ENCODE assay signal across 20 mouse cellular contexts in the genomic region with DNA sequence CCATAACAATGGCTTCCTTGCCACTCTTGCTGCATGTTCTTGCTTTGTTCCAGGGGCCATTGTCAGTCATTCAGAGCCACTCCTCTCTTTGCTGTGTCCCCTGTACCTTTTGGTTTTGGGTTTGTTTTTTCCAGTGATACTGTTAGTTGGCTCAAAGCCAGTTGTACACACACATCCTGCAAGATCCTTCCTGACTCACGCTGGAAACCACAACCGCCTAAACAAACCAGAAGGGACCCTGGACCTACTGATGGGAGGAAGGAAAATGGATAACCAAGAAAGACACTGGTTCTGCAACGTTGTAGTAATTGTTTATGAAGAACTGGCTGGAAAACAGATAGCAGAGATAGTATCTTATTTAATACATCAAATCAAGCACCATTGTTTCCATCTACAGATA.
DNase-seq lines count a peak whose midpoint lies in the region; ATAC-seq and TF ChIP-seq lines count a peak whose summit lies in the region.
"Had no signal": no experiment of that assay in that cellular context is flagged by ENCODE, and none has a peak within 500 bp of the region (broad histone marks: within the 10 kb centered on the region; RNA-seq: fewer than 3 reads in every experiment).

No protein-coding gene starts in this region.

- no peaks in the 10 kb centered on the region for H3K79me2 ChIP-seq in CH12.LX (replicated peaks; ENCODE audit: control insufficient read depth, extremely low read depth, insufficient read depth, poor library complexity, severe bottlenecking)

- no peak for TF ChIP-seq EP300 in CH12.LX (IDR thresholded peaks at IDR 0.05; ENCODE audit: low read length)

- TF ChIP-seq POLR2A in CH12.LX (IDR thresholded peaks at IDR 0.05; ENCODE audit: low read depth, low read length): no peak

- H3K9ac ChIP-seq in CH12.LX (ENCODE audit: insufficient read depth, low read depth): 0 out of 2 replicates have a peak overlapping the region, but pooled peaks have one; percentile 4
- H3K9ac ChIP-seq in forebrain, embryonic 16.5 days (replicated peaks; ENCODE audit: low read depth, low read length): no peak overlapping the region
- H3K9ac ChIP-seq: embryonic facial prominence, embryonic 13.5 days; liver, postnatal 0 days had no signal

- TF ChIP-seq RAD21 in CH12.LX (IDR thresholded peaks at IDR 0.05; ENCODE audit: low read depth, low read length): no peak

- no peak for DNase-seq in layer of hippocampus, adult 2 months (ENCODE audit: low spot score in 2 of 2)
- no peak for DNase-seq in layer of hippocampus, adult 9-10 months (ENCODE audit: low spot score)
- DNase-seq in 3134 (ENCODE audit: extremely low read depth, insufficient read length, low spot score): peak; percentile 48
- DNase-seq in CH12.LX (ENCODE audit: extremely low read depth): no peak
- DNase-seq in induced T-regulatory cell, adult 2 months (ENCODE audit: low read depth): peak; percentile 21
- no peak for DNase-seq in heart, adult 9 months (ENCODE audit: low spot score in 2 of 2)
- DNase-seq in gastrocnemius, adult 8-10 months (ENCODE audit: low spot score in 2 of 2): no peak
- DNase-seq: adrenal gland, postnatal 25 days; B cell, adult 2 months; cerebellum, adult 9-10 months; kidney, adult 8-10 months; kidney, postnatal 25 days; liver; liver, postnatal 0 days; right cerebral cortex, postnatal 25 days; thymus, postnatal 36 days had no signal

- in situ Hi-C loops in CH12.LX (cut with MboI; ENCODE audit: low pct_ligation_motif_present, low pct_unique_long_range_greater_than_20kb, low sequenced_read_pairs): no loop called here

- WGBS in forebrain, embryonic 16.5 days: 76% methylated on average over 3 of the region's 3 CpGs

- no peaks in the 10 kb centered on the region for H3K27me3 ChIP-seq in CH12.LX (replicated peaks)
- H3K27me3 ChIP-seq in forebrain, embryonic 16.5 days (replicated peaks; ENCODE audit: control insufficient read depth, insufficient read depth, low read length): no peaks in the 10 kb centered on the region
- H3K27me3 ChIP-seq: embryonic facial prominence, embryonic 13.5 days had no signal

- peak overlapping the region; percentile 73 for H3K27ac ChIP-seq in layer of hippocampus, adult 2 months
- H3K27ac ChIP-seq in CH12.LX (ENCODE audit: insufficient read depth, low read depth): no peak overlapping the region
- no peak overlapping the region for H3K27ac ChIP-seq in forebrain, embryonic 16.5 days (ENCODE audit: low read length)
- H3K27ac ChIP-seq: embryonic facial prominence, embryonic 13.5 days; hindbrain, embryonic 10.5 days had no signal

- H3K4me3 ChIP-seq in layer of hippocampus, adult 2 months: no peak overlapping the region
- peak overlapping the region in 1 of 3 experiments; percentile 49 for H3K4me3 ChIP-seq in CH12.LX (replicated peaks in 1 of 3; ENCODE audit: low read depth in 2 of 3, low read length in 2 of 3, poor library complexity in 1 of 3)
- H3K4me3 ChIP-seq in forebrain, embryonic 16.5 days (replicated peaks; ENCODE audit: low read length): no peak overlapping the region
- H3K4me3 ChIP-seq: embryonic facial prominence, embryonic 13.5 days; hindbrain, embryonic 10.5 days had no signal

- H3K4me1 ChIP-seq in CH12.LX (ENCODE audit: control insufficient read depth in 1 of 2, insufficient read depth in 2 of 2): peaks cover 17 to 39% of the 10 kb centered on the region in 2 experiments
- H3K4me1 ChIP-seq in forebrain, embryonic 16.5 days (replicated peaks; ENCODE audit: control insufficient read depth, insufficient read depth, low read length): no peaks in the 10 kb centered on the region
- H3K4me1 ChIP-seq: embryonic facial prominence, embryonic 13.5 days had no signal

- no peak for TF ChIP-seq CTCF in layer of hippocampus, adult 2 months (conservative IDR thresholded peaks at IDR 0.05)
- TF ChIP-seq CTCF in CH12.LX (conservative IDR thresholded peaks at IDR 0.05 in 1 of 2, IDR thresholded peaks at IDR 0.05 in 1 of 2; ENCODE audit: low read depth in 2 of 2, low read length in 2 of 2): no peak

- H3K4me2 ChIP-seq in CH12.LX (ENCODE audit: insufficient read depth, low read depth, poor library complexity, severe bottlenecking): peak overlapping the region; percentile 16; the same call in 1 of the 2 replicates
- no peak overlapping the region for H3K4me2 ChIP-seq in forebrain, embryonic 16.5 days (ENCODE audit: low read length)
- H3K4me2 ChIP-seq: embryonic facial prominence, embryonic 13.5 days; midbrain, embryonic 11.5 days had no signal

- H3K36me3 ChIP-seq in CH12.LX (replicated peaks in 1 of 2; ENCODE audit: control insufficient read depth in 1 of 2, insufficient read depth in 1 of 2, low read length in 1 of 2): peaks cover 0 to 6% of the 10 kb centered on the region in 2 experiments
- no peaks in the 10 kb centered on the region for H3K36me3 ChIP-seq in forebrain, embryonic 16.5 days (ENCODE audit: control insufficient read depth, insufficient read depth)
- H3K36me3 ChIP-seq: embryonic facial prominence, embryonic 13.5 days; hindbrain, embryonic 10.5 days had no signal

- dilution Hi-C loops in CH12.LX (cut with MboI; ENCODE audit: extremely low pct_ligation_motif_present, extremely low pct_unique_long_range_greater_than_20kb, low sequenced_read_pairs): no loop called here

- H3K9me3 ChIP-seq in CH12.LX (replicated peaks; ENCODE audit: low read length): no peaks in the 10 kb centered on the region
- no peaks in the 10 kb centered on the region for H3K9me3 ChIP-seq in forebrain, embryonic 16.5 days (ENCODE audit: control insufficient read depth, low read length)
- H3K9me3 ChIP-seq: embryonic facial prominence, embryonic 13.5 days had no signal

- no peak for ATAC-seq in forebrain, embryonic 16.5 days
- ATAC-seq: liver, postnatal 0 days had no signal

TF ChIP-seq in CH12.LX, 34 proteins besides CTCF, POLR2A, EP300 and RAD21:
- no peak for TF ChIP-seq UBTF (IDR thresholded peaks at IDR 0.05; ENCODE audit: low read depth, low read length)
- no peak for TF ChIP-seq ELF1 (IDR thresholded peaks at IDR 0.05; ENCODE audit: low read depth, low read length)
- no peak for TF ChIP-seq CHD2 (IDR thresholded peaks at IDR 0.05; ENCODE audit: low read length)
- no peak for TF ChIP-seq USF2 (conservative IDR thresholded peaks at IDR 0.05; ENCODE audit: low read depth, low read length)
- TF ChIP-seq MEF2A (IDR thresholded peaks at IDR 0.05; ENCODE audit: borderline replicate concordance, low read depth, low read length): no peak
- TF ChIP-seq MAZ (IDR thresholded peaks at IDR 0.05; ENCODE audit: low read depth, low read length): no peak
- TF ChIP-seq ZC3H11A (IDR thresholded peaks at IDR 0.05; ENCODE audit: low read depth, low read length): no peak
- TF ChIP-seq NRF1 (IDR thresholded peaks at IDR 0.05; ENCODE audit: low read depth, low read length): no peak
- TF ChIP-seq ZMIZ1 (IDR thresholded peaks at IDR 0.05; ENCODE audit: low read depth, low read length): no peak
- no peak for TF ChIP-seq ZNF384 (IDR thresholded peaks at IDR 0.05; ENCODE audit: low read depth, low read length)
- no peak for TF ChIP-seq TBP (conservative IDR thresholded peaks at IDR 0.05; ENCODE audit: low read depth, low read length)
- TF ChIP-seq ETS1 (conservative IDR thresholded peaks at IDR 0.05; ENCODE audit: low read depth, low read length): no peak
- no peak for TF ChIP-seq JUND (conservative IDR thresholded peaks at IDR 0.05; ENCODE audit: low read depth, low read length)

Comparison
In these comparisons a context has a peak if more than half of its experiments do, and no peak if none do; other contexts are left out.
1. DNase-seq: peak in 3134 (single experiment) and induced T-regulatory cell, adult 2 months (single experiment); none in layer of hippocampus, adult 2 months (0 of 2), layer of hippocampus, adult 9-10 months (single experiment), CH12.LX (single experiment), heart, adult 9 months (0 of 2) and gastrocnemius, adult 8-10 months (0 of 2).